Mouse (Mus musculus) Patski (cell line): Measurements from ENCODE around the gene Slc35g3. TPM values are rescaled to one million over a fixed set of nuclear protein-coding genes. Genes with fewer than 3 reads are reported as not detected.
"Not testable (repeated sequence)": the region's sequence is repeated elsewhere in the genome, so short reads cannot be mapped to it uniquely, and the experiment has no call there.

Experiments
- ATAC-seq: fragments of 100-300 bp; one replicate; pipeline ENCODE4 v1.8.0; 2021
- CTCF ChIA-PET: fragments of 350-600 bp; sonication (Branson Sonifier 250); formaldehyde crosslinking; loops from one replicate; lab custom pipeline; 2022; ENCODE audit warnings: inconsistent platforms; lab: Charles Lee
- POLR2A ChIA-PET: fragments of 350-600 bp; sonication (Branson Sonifier 250); formaldehyde crosslinking; loops from one replicate; lab custom pipeline; 2022; ENCODE audit warnings: antibody characterized with exemption, inconsistent platforms; lab: Charles Lee
- DNase-seq: peaks from one replicate; pipeline ENCODE4 v3.0.0-alpha.2; 2011; ENCODE audit warnings: low read depth, low spot score
- H3K27me3 ChIP-seq: fragments of 371-371 bp; one replicate; pipeline ENCODE4 v1.5.1; 2021
- CTCF ChIP-seq: fragments of 100-300 bp; IDR thresholded peaks from one replicate; pipeline ENCODE4 v1.5.1; 2021
- in situ Hi-C: fragments of 300-500 bp; cut with MboI; formaldehyde crosslinking; loops from 3 replicates; pipeline ENCODE4 v1.11.1; 2018; ENCODE audit warnings: low pct_unique_long_range_greater_than_20kb, mixed read lengths
- polyA plus RNA-seq: library from polyadenylated mRNA; unstranded; gene quantifications from one replicate; pipeline ENCODE4 v1.2.3, GENCODE M21; 2021

Gene Slc35g3
- polyA plus RNA-seq, 1 experiment from 2014 or later, result 0.32 TPM

DNA sequence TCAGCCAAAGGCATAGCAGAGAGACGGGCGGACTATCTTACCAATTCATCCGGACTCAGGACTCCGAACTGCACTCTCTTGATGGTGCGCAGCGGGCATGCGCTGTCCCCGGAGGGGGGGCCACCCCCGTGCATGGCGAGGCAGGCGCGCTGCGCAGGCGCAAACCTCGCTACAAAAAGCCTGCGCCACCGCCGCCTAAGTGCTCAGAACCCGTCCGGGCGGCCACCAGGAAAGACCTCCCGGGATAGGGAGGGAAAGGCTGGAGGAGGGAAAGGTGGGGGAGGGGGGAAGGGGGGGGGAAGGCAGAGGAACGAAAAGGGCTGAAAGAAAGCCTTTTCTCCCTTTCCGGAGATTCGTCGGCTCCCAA is 3.7 kb downstream of the Slc35g3 start:
- POLR2A ChIA-PET, result interaction anchor here (0.8 to 2.1 kb wide), 5 partner anchors 10 to 124 kb away, joined by 3 to 5 read pairs (median 3); no protein-coding TSS in a partner anchor
- ATAC-seq (peak; percentile 20), DNase-seq (peak; percentile 80)
- CTCF ChIA-PET, result interaction anchor here (2.1 to 2.7 kb wide), 2 partner anchors 76 to 120 kb away, joined by 5 to 12 read pairs; partner anchors contain the start of genes Senp3 and Tmem95
- TF ChIP-seq CTCF, result no peak
- in situ Hi-C loops, result loop anchor here (5.0 kb wide), 2 partner anchors 76 to 119 kb away; partner anchors contain the start of genes Senp3 and Tmem95
- H3K27me3 ChIP-seq, result no peaks in the 10 kb centered on the region

DNA sequence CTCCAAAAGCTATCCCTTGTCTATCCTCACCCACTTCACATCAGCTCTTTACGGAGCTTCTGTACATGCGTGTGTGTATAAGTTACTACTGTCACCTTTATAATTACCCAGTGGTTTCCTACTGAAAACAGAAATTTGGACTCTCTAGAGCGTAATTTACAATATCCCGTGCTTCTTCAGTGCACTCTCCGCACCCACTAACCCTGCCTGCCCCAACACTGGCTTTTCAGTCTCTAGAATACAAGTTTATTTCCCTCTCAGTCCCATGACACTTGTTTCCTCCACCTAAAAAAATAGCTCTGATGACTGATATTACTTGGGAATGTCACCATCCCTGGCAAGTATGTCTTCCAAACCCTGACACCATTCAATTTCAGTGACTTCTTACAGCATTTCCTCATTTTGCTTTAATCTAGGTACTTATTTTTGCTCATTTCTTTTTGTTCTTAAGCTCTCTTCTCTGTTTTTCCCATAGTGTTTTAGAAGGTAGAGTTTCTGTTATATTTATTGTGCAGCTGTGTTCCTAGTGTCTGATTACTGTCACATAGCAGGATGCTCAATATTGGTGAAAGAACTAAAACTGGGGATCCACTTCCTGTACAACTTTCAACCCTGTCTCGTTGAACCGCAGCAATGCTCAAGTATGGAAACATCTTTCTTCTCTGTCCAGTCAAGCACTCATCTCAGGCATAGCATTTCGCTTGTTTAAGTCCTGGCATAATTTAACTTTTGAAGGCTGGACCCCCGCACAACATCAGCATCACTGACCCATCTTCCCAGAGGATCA is 4.3 kb downstream of the Slc35g3 start:
- POLR2A ChIA-PET, result interaction anchor here (0.8 to 1.5 kb wide), 5 partner anchors 14 to 125 kb away, joined by 3 to 4 read pairs (median 3); partner anchors contain the start of genes Tnfsf12 and Tnfsfm13

DNA sequence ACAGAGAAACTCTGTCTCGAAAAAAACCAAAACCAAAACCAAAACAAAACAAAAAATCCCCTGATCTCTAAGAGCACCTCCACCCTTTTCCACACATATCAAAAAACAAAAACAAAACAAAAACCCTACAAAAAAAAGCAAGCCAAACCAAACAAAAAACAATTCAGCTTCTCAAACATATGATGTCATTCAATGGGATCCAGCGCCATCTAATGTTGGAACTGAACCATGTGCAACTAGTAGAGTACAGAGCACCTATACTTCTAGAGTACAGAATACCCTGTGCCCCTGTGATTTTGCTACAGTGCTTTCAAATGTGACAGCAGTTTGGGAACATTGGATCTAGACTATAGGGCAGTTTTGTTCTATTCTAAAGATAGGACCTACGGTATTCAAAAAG is 7.1 kb downstream of the Slc35g3 start:
- no peak for DNase-seq
- POLR2A ChIA-PET, result no interaction called here
- in situ Hi-C loops, result loop anchor here (5.0 kb wide), 2 partner anchors 72 to 123 kb away; partner anchors contain the start of genes Senp3 and Tmem95
- no peak for ATAC-seq
- TF ChIP-seq CTCF, result peak; percentile 79
- no peaks in the 10 kb centered on the region for H3K27me3 ChIP-seq
- CTCF ChIA-PET, result interaction anchor here (1.2 to 2.6 kb wide), 4 partner anchors 25 to 72 kb away, joined by 4 to 8 read pairs (median 4); no protein-coding TSS in a partner anchor

More for the DNA sequence above, 4.3 kb downstream of the Slc35g3 start:
- in situ Hi-C loops, result loop anchor here (5.0 kb wide), 2 partner anchors 75 to 120 kb away; partner anchors contain the start of genes Senp3 and Tmem95
- H3K27me3 ChIP-seq, result no peaks in the 10 kb centered on the region
- no peak for DNase-seq
- CTCF ChIA-PET, result interaction anchor here (1.5 to 2.7 kb wide), 3 partner anchors 41 to 120 kb away, joined by 4 to 12 read pairs (median 5); partner anchors contain the start of genes Senp3 and Tmem95
- ATAC-seq, result no peak
- no peak for TF ChIP-seq CTCF

DNA sequence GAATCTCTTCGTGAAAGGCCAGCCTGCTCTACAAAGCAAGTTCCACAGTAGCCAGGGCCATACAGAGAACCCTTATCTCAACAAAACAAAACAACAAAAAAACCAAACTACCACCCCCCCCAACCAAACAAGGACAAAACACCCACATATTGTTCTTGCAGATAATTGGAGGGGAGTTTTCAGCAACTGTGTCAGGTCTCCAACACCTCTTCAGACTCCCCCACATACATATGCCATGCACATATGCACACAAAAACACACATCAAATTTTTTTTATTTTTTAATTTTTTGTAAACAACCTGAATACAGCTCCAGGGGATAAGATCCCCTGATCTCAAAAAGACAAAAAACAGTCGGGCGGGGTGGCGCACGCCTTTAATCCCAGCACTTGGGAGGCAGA is 7.5 kb downstream of the Slc35g3 start:
- H3K27me3 ChIP-seq, result no peaks in the 10 kb centered on the region
- DNase-seq, result no peak
- in situ Hi-C loops, result no loop called here
- ATAC-seq, result no peak
- POLR2A ChIA-PET, result interaction anchor here (0.6 kb wide), 1 partner anchor 30 kb away, joined by 4 read pairs; no protein-coding TSS in a partner anchor
- CTCF ChIA-PET, result interaction anchor here (1.2 to 2.6 kb wide), 5 partner anchors 25 to 71 kb away, joined by 3 to 8 read pairs (median 4); no protein-coding TSS in a partner anchor
- TF ChIP-seq CTCF, result no peak

DNA sequence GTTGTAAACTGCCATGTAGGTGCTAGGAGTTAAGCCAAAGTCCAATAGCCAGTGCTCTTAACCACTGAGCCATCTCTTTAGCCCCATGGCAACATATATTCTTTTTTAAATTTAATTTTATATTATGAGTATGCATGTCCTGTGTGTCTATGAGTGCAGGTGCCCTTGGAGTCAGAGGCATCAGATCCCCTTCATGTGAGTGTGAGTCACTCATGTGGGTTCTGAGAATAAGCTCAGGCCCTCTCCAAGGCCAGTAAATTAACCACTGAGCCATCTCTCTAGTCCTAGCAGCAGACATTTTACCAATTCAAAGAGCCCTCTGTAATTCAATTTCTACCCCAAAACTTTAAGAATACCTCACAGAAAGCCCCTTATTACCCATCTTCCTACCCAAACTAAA is 9.1 kb downstream of the Slc35g3 start:
- ATAC-seq, result no peak
- in situ Hi-C loops, result no loop called here
- no peak for TF ChIP-seq CTCF
- POLR2A ChIA-PET, result interaction anchor here (0.6 kb wide), 1 partner anchor 12 kb away, joined by 4 read pairs; no protein-coding TSS in a partner anchor
- CTCF ChIA-PET, result interaction anchor here (0.7 to 2.6 kb wide), 3 partner anchors 13 to 70 kb away, joined by 3 to 8 read pairs (median 3); no protein-coding TSS in a partner anchor
- no peak for DNase-seq
- H3K27me3 ChIP-seq, result no peaks in the 10 kb centered on the region

DNA sequence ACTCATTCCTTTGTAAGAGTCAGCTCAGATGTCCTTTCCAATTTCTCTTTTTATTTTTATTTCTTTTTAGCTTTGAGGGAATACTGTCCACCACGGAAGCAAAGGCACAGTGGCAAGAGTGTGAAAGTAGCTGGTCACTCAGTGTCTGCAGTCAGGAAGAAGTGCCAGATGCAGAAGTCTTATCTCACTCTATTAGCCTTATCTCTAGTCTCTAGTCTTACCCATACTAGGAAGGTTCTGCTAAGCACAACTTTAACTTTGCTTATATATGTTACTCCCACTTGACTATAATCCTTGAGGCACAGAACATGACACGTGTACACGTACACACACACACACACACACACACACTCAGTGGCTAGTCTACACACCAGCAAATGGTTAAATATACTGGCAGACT is 10.1 kb downstream of the Slc35g3 start:
- POLR2A ChIA-PET, result no interaction called here
- no peaks in the 10 kb centered on the region for H3K27me3 ChIP-seq
- DNase-seq (no peak), ATAC-seq (no peak)
- in situ Hi-C loops, result no loop called here
- CTCF ChIA-PET, result interaction anchor here (1.3 to 1.9 kb wide), 2 partner anchors 9 to 16 kb away, joined by 5 read pairs; no protein-coding TSS in a partner anchor
- TF ChIP-seq CTCF, result no peak

DNA sequence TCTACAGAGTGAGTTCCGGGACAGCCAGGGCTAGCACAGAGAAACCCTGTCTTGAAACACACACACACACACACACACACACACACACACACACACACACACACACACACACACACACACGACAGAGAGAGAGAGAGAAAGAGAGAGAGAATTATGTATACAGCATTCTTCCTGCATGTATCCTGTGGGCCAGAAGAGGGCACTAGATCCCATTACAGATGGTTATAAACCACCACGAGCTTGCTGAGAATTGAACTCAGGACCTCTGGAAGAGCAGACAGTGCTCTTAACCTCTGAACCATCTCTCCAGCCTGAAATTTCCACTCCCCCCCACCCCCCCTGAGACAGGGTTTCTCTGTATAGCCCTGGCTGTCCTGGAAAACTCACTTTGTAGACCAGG is 30.4 kb downstream of the Slc35g3 start:
- DNase-seq, H3K27me3 ChIP-seq, ATAC-seq, in situ Hi-C loops, POLR2A ChIA-PET: not testable (repeated sequence)
- CTCF ChIA-PET, result interaction anchor here (1.0 to 1.6 kb wide), 3 partner anchors 14 to 203 kb away, joined by 3 to 5 read pairs (median 4); no protein-coding TSS in a partner anchor

DNA sequence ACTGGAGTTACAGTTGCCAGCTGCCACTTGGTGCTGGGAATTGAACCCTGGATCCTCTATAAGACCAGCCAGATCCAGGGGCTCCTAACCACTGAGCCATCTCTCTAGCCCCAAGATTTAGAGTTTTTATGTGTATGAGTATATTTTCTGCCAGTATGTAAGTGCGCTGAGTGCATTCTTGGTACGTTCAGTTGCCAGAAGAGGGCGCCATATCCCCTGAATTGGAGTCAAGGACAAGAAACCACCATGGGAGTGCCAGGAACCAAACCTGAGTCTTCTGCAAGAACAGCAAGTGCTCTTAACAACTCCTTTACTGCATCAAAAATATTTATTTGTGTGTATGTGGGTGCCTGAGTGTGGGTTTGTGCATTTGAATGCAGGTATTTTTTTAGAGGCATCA is 32.7 kb downstream of the Slc35g3 start:
- CTCF ChIA-PET, result interaction anchor here (0.7 to 1.4 kb wide), 4 partner anchors 11 to 47 kb away, joined by 3 to 5 read pairs (median 4); partner anchors contain the start of gene Senp3
- DNase-seq (no peak), ATAC-seq (no peak)
- no peaks in the 10 kb centered on the region for H3K27me3 ChIP-seq
- TF ChIP-seq CTCF, result peak; percentile 85
- in situ Hi-C loops, result no loop called here
- POLR2A ChIA-PET, result no interaction called here

DNA sequence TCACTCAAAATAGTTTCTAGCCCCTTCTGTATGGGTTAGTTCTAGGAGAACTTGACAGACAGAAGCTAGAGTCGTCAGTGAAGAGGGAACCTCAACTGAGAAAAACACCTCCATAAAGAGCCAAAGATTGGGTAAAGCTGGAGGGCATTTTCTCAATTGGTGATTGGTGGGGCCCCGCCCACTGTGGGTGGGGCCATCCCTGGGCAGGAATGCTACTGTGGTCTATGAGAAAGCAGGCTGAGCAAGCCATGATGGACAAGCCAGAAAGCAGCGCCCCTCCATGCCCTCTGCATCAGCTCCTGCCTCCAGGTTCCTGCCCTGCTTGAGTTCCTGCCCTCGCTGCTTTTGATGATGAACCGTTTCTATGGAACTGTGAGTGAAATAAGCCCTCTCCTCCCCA is 35.8 kb downstream of the Slc35g3 start:
- ATAC-seq (no peak), DNase-seq (no peak)
- H3K27me3 ChIP-seq, result no peaks in the 10 kb centered on the region
- POLR2A ChIA-PET, result no interaction called here
- in situ Hi-C loops, result no loop called here
- CTCF ChIA-PET, result interaction anchor here (1.4 kb wide), 1 partner anchor 27 kb away, joined by 3 read pairs; no protein-coding TSS in a partner anchor
- TF ChIP-seq CTCF, result no peak

DNA sequence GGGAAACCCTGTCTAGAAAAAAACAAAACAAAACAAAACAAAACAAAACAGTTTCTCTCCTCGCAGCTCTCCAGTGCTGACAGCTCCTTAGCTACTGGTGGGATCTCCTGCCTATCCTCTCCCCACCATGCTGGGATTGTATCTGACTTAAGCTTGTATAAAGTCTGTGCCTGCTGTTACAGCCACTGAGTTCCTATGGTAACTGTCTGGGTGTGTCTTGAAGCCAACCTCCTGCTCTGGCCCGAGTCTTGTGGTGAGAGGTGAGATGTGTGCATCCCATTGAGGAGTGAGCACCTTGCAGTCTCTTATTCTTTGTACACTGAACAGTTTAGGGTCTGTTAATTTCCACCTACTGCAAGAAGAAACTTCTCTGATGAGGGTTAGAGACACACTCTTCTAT is 38.7 kb downstream of the Slc35g3 start:
- TF ChIP-seq CTCF, result no peak
- ChIA-PET POLR2A (interaction anchor here (0.7 kb wide), 1 partner anchor 194 kb away, joined by 4 read pairs; no protein-coding TSS in a partner anchor), CTCF (interaction anchor here (0.7 to 1.3 kb wide), 3 partner anchors 9 to 41 kb away, joined by 3 to 5 read pairs (median 3); partner anchors contain the start of gene Senp3)
- H3K27me3 ChIP-seq, result no peaks in the 10 kb centered on the region
- DNase-seq, result no peak
- in situ Hi-C loops, result no loop called here
- no peak for ATAC-seq
